Mouse (Mus musculus) testis, adult 2 months (tissue): ENCODE results near the gene Mrpl20. TPM values are rescaled to one million over a fixed set of nuclear protein-coding genes. Genes with fewer than 3 reads are reported as not detected.

ENCODE experiments used
- H3K27ac ChIP-seq: fragments of 200-500 bp; 2 replicates; pipeline ENCODE4 v1.5.1; 2012; ENCODE audit warnings: low read depth, low read length; ENCODE audit not compliant: control insufficient read depth, insufficient read depth
- H3K27me3 ChIP-seq: fragments of 200-500 bp; 2 replicates; pipeline ENCODE4 v1.6.1; 2012; ENCODE audit warnings: mild to moderate bottlenecking, low read length, moderate library complexity; ENCODE audit not compliant: control insufficient read depth, insufficient read depth
- H3K36me3 ChIP-seq: fragments of 200-500 bp; 2 replicates; pipeline ENCODE4 v1.6.1; 2012; ENCODE audit warnings: mild to moderate bottlenecking, low read length; ENCODE audit not compliant: control insufficient read depth, insufficient read depth
- H3K4me1 ChIP-seq: fragments of 200-500 bp; 2 replicates; pipeline ENCODE4 v1.6.1; 2012; ENCODE audit warnings: low read length; ENCODE audit not compliant: control insufficient read depth, insufficient read depth
- H3K4me3 ChIP-seq: fragments of 200-500 bp; 2 replicates; pipeline ENCODE4 v1.5.1; 2012; ENCODE audit warnings: low read depth, mild to moderate bottlenecking, low read length, moderate library complexity, mixed read lengths; ENCODE audit not compliant: control insufficient read depth
- CTCF ChIP-seq: fragments of 200-500 bp; IDR thresholded peaks from 2 replicates; pipeline ENCODE4 v1.5.1; 2012; ENCODE audit warnings: low read depth, mild to moderate bottlenecking, inconsistent platforms, low read length, moderate library complexity; ENCODE audit not compliant: control insufficient read depth, insufficient read depth, insufficient replicate concordance
- POLR2A ChIP-seq: fragments of 200-500 bp; IDR thresholded peaks from 2 replicates; pipeline ENCODE4 v1.6.1; 2012; ENCODE audit warnings: low read depth, mild to moderate bottlenecking, inconsistent platforms, low read length, moderate library complexity; ENCODE audit not compliant: control insufficient read depth
- polyA plus RNA-seq: library from polyadenylated mRNA; depleted of rRNA; stranded (reverse); fragments of >200 nt; gene quantifications from 2 replicates; pipeline ENCODE4 v1.2.3, GENCODE M21; 2012

Mrpl20 gene
- polyA plus RNA-seq, 1 experiment: 134 TPM

- TF ChIP-seq CTCF (no peak), POLR2A (no peak)
- H3K4me1 ChIP-seq: peaks cover 19% of the 10 kb centered on the region
- no peaks in the 10 kb centered on the region for H3K36me3 ChIP-seq
- H3K4me3 ChIP-seq: peak overlapping the region; percentile 87
- H3K27me3 ChIP-seq: no peaks in the 10 kb centered on the region
- H3K27ac ChIP-seq: no peak overlapping the region
Observed at GRCm38 (mm10) chr4:155848434-155849095, 45.9 kb downstream of the Mrpl20 start.

DNA sequence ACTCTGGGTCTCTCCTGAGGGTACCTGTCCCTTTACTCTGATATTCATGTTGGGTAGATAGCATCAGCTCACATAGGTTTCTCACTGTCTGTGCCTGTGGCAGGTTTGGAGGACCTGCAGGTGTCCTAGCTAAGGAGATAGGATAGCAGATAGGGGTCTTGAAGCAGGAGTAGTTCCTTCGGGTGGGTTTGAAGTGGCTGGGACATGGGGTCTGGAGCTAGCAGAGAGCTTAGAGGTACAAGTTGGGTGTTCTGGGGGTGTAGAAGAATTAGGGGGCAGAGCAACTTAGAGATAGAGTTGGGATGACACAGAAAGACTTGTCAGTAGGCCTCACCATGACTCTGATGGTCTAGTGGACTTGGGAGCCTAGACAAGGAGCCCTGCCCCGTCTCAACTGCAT, 46.7 kb downstream of the Mrpl20 start:
- Histone ChIP-seq H3K27me3 (no peaks in the 10 kb centered on the region), H3K27ac (no peak overlapping the region), H3K4me3 (no peak overlapping the region), H3K4me1 (peaks cover 19% of the 10 kb centered on the region), H3K36me3 (no peaks in the 10 kb centered on the region; the same call in 1 of the 2 replicates)
- TF ChIP-seq CTCF (no peak), POLR2A (no peak)

GRCm38 (mm10) chr4:155849792-155850451, 47.2 kb downstream of the Mrpl20 start:
- TF ChIP-seq POLR2A (no peak), CTCF (no peak)
- H3K4me1 ChIP-seq: peaks cover 19% of the 10 kb centered on the region
- H3K36me3 ChIP-seq: no peaks in the 10 kb centered on the region; the same call in 1 of the 2 replicates
- no peaks in the 10 kb centered on the region for H3K27me3 ChIP-seq
- H3K27ac ChIP-seq: no peak overlapping the region
- H3K4me3 ChIP-seq: no peak overlapping the region

DNA sequence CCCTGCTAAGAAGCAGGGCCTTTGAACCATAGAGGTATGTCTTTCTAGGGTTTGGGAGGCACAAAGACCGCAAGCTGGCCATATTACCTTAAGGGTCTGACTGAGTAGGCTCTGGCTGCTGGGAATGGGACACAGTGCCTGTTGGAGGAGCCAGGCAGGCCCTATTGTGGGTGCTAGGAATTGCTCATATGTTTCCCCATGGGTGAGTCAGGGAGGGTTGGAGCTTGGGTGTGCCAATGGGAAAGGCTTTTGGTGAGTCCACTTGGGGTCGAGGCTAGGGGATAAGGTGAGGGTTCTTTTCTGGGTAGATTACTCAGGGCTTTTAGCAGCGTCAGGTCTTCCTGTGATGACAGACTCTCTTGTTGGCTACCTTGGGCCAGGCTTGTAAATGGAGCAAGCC, 48.7 kb downstream of the Mrpl20 start:
- Histone ChIP-seq H3K4me1 (peaks cover 18% of the 10 kb centered on the region), H3K27ac (no peak overlapping the region), H3K36me3 (no peaks in the 10 kb centered on the region; the same call in 1 of the 2 replicates), H3K4me3 (no peak overlapping the region), H3K27me3 (no peaks in the 10 kb centered on the region)
- no peak for TF ChIP-seq CTCF
- no peak for TF ChIP-seq POLR2A

DNA sequence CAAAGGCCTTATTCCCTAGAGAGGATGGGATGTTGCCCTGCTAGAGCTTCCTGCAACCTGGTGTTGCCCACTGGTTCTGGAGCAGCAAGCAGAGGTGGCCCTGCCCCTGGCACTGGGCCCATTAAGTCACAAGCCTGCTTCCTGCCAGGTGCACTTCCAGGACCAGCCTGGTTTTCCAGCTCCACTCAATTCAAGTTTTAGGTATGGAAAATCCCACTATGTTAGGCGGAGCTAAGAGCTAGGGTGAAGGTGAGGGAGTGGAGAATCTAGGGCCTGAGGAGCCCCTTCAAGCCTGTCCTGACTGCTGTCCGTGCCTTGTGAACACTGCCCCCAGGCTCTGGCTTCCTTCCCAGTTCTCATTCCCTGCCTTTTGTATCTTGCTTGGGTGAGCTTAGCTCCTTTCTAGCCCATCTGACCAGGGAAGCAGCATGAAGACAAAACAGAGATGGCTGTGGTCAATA, 49.3 kb downstream of the Mrpl20 start:
- peaks cover 12% of the 10 kb centered on the region for H3K4me1 ChIP-seq
- no peak overlapping the region for H3K27ac ChIP-seq
- H3K27me3 ChIP-seq: no peaks in the 10 kb centered on the region
- no peaks in the 10 kb centered on the region; the same call in 1 of the 2 replicates for H3K36me3 ChIP-seq
- TF ChIP-seq POLR2A: no peak
- TF ChIP-seq CTCF: no peak
- H3K4me3 ChIP-seq: no peak overlapping the region

DNA sequence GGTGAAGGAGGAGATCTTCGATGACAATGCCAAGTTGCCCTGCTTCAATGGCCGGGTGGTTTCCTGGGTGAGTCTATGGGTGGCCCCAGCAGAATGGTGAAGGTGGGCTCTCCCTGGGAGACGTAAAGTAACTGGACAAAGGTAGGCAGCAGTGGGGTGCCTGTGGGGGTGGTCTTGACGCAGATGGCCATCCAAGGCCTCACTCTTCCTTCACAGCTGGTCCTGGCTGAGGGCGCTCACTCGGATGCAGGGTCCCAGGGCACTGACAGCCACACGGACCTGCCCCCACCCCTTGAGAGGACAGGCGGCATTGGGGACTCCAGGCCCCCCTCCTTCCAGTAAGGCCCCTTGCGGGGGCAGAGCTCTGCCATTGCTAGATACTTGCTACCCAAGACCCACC, 50.7 kb downstream of the Mrpl20 start:
- TF ChIP-seq CTCF: no peak
- TF ChIP-seq POLR2A: no peak
- H3K36me3 ChIP-seq: no peaks in the 10 kb centered on the region; the same call in none of the 2 replicates
- H3K27me3 ChIP-seq: no peaks in the 10 kb centered on the region
- no peak overlapping the region for H3K27ac ChIP-seq
- no peak overlapping the region for H3K4me3 ChIP-seq
- H3K4me1 ChIP-seq: peaks cover 5% of the 10 kb centered on the region

GRCm38 (mm10) chr4:155854991-155855390, 52.3 kb downstream of the Mrpl20 start:
- H3K4me3 ChIP-seq: no peak overlapping the region
- H3K27me3 ChIP-seq: no peaks in the 10 kb centered on the region
- no peaks in the 10 kb centered on the region; the same call in none of the 2 replicates for H3K36me3 ChIP-seq
- no peaks in the 10 kb centered on the region for H3K4me1 ChIP-seq
- TF ChIP-seq POLR2A: no peak
- TF ChIP-seq CTCF: no peak
- H3K27ac ChIP-seq: no peak overlapping the region

DNA sequence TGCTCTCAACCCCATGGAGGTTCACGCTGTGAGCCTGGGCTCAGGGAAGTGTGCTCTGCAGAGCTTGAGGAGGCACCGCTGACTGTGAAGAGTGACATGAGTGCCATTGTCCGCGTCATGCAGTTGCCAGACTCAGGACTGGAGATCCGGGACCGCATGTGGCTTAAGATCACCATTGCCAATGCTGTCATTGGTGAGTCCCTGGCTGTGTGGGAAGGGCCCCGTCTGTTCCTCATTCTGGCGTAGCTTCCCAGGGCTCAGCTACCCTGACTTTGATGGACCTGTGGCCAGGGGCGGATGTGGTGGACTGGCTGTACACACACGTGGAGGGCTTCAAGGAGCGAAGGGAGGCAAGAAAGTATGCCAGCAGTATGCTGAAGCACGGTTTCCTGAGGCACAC, 53.4 kb downstream of the Mrpl20 start:
- no peak overlapping the region for H3K4me3 ChIP-seq
- no peak overlapping the region for H3K27ac ChIP-seq
- no peaks in the 10 kb centered on the region; the same call in none of the 2 replicates for H3K36me3 ChIP-seq
- H3K27me3 ChIP-seq: no peaks in the 10 kb centered on the region
- TF ChIP-seq CTCF: no peak
- no peak for TF ChIP-seq POLR2A
- no peaks in the 10 kb centered on the region for H3K4me1 ChIP-seq
